Mouse (Mus musculus) kidney, embryonic 15.5 days (tissue): ENCODE measurements around the gene Magea2. TPM values are rescaled to one million over a fixed set of nuclear protein-coding genes. Genes with fewer than 3 reads are reported as not detected.
"Not testable (repeated sequence)": the region's sequence is repeated elsewhere in the genome, so short reads cannot be mapped to it uniquely, and the experiment has no call there.

Source experiments
- ATAC-seq: fragments of 200-750 bp; cut with Nextera tagmentation; replicated peaks from 2 replicates; pipeline ENCODE4 v1.8.0; 2017; ENCODE audit warnings: moderate TSS enrichment; ENCODE audit not compliant: low FRiP score
- H3K27ac ChIP-seq: fragments of 300-500 bp; sonication (generic); 2 replicates; pipeline ENCODE4 v1.5.1; 2015; ENCODE audit warnings: mild to moderate bottlenecking, inconsistent platforms
- H3K27me3 ChIP-seq: fragments of 300-500 bp; sonication (generic); 2 replicates; pipeline ENCODE4 v1.6.1; 2015; ENCODE audit warnings: inconsistent platforms
- H3K36me3 ChIP-seq: fragments of 300-500 bp; sonication (generic); 2 replicates; pipeline ENCODE4 v1.6.1; 2015; ENCODE audit warnings: inconsistent platforms
- H3K4me1 ChIP-seq: fragments of 300-500 bp; sonication (generic); 2 replicates; pipeline ENCODE4 v1.6.1; 2015; ENCODE audit warnings: inconsistent platforms
- H3K4me2 ChIP-seq: fragments of 300-500 bp; sonication (generic); 2 replicates; pipeline ENCODE4 v1.6.1; 2015; ENCODE audit warnings: moderate library complexity, mild to moderate bottlenecking, inconsistent platforms
- H3K4me3 ChIP-seq: fragments of 300-500 bp; sonication (generic); replicated peaks from 2 replicates; pipeline ENCODE4 v1.5.1; 2015; ENCODE audit warnings: mild to moderate bottlenecking, inconsistent platforms
- H3K9ac ChIP-seq: fragments of 300-500 bp; sonication (generic); 2 replicates; pipeline ENCODE4 v1.6.1; 2015; ENCODE audit warnings: mild to moderate bottlenecking, inconsistent platforms
- H3K9me3 ChIP-seq: fragments of 300-500 bp; sonication (generic); replicated peaks from 2 replicates; pipeline ENCODE4 v1.6.1; 2016; ENCODE audit warnings: inconsistent platforms
- WGBS: fragments of 180-500 bp; shearing (Covaris S2); methylation state at CpG from one replicate; pipeline ENCODE4 v1.1.7; 2015; ENCODE audit warnings: mixed read lengths; 5-methylcytosine and 5-hydroxymethylcytosine counted together
- polyA plus RNA-seq: library from polyadenylated mRNA; unstranded; fragments of >200 nt; fragmentation: Nextera tagmentation; extraction: Ambion mirVana; gene quantifications from 2 replicates; pipeline ENCODE4 v1.2.1, GENCODE M21; 2015

Gene Magea2
- polyA plus RNA-seq = not detected in 2 replicates

DNA sequence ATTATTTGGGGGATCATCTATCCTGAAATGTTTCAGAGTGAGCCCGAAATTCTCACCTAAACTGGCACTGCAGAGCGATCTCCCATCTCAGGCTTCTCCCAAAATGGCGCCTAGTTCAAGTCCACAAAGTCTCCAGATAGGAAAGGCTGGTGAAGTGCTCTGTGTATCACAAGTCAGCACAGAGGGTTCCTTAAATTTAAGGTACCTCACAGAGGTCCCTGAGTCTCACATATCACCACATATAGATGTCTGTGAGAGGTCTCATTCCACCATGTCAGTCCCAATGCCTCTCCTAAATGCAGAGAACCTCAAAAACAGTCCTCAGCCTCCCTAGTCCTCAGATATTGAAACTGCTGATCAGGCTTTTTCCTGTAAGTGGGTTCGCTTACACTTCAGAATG is at the start of gene Magea2:
Gene Magea2, minus strand, starts transcription at position 101 of the 400 bp plus-strand sequence.
- H3K36me3 ChIP-seq, H3K4me2 ChIP-seq, H3K27me3 ChIP-seq, H3K4me3 ChIP-seq, H3K9me3 ChIP-seq, H3K4me1 ChIP-seq, H3K9ac ChIP-seq, H3K27ac ChIP-seq, ATAC-seq: not testable (repeated sequence)
- 93% methylated on average over 3 of the region's 4 CpGs for WGBS

DNA sequence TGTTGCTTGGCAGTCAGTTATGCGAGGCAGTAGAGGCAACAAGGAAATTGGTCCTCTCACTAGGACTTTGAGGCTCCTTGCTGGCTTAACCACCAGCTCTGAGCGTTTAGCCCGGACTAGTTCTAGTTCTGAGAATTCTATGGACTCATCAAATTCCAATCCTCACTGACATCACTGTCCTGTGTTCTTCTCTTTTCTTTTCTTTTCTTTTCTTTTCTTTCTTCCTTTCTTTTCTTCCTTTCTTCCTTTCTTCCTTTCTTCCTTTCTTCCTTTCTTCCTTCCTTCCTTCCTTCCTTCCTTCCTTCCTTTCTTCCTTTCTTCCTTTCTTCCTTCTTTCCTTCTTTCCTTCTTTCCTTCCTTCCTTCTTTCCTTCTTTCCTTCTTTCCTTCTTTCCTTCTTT is 34.8 kb upstream of the Magea2 start, which contains the start of gene Cldn34b2:
Gene Cldn34b2, minus strand, starts transcription at position 101 of the 400 bp plus-strand sequence.
- ATAC-seq, H3K4me3 ChIP-seq, H3K9me3 ChIP-seq, H3K27ac ChIP-seq, H3K9ac ChIP-seq, H3K27me3 ChIP-seq, H3K4me2 ChIP-seq, H3K36me3 ChIP-seq, H3K4me1 ChIP-seq: not testable (repeated sequence)
- WGBS = 77% methylated on average over 3 of the region's 3 CpGs

DNA sequence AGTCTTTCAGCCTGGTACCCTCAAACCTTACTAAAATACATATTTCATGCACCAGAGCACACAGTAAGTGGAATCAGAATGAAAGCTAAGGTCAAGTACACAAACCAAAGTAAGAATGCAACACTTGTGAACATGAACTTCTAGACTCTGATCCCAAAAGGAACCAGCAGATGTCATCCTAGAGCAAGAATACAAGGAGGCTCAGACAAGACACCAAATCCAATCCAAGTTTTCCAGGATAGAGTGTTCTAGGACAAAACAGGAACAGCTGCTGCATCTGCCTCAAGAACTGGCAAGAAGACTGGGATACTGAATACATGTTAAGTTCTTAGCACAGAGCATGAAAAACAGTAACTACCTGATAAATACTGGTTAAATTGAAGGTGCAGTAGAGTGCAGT is 4.6 kb upstream of the Magea2 start:
- no peak overlapping the region for H3K27ac ChIP-seq
- H3K9me3 ChIP-seq = no peaks in the 10 kb centered on the region
- H3K27me3 ChIP-seq = no peaks in the 10 kb centered on the region
- H3K9ac ChIP-seq = no peak overlapping the region
- no peak for ATAC-seq
- no peak overlapping the region for H3K4me2 ChIP-seq
- H3K4me3 ChIP-seq = no peak overlapping the region
- H3K4me1 ChIP-seq = no peaks in the 10 kb centered on the region
- no peaks in the 10 kb centered on the region for H3K36me3 ChIP-seq

DNA sequence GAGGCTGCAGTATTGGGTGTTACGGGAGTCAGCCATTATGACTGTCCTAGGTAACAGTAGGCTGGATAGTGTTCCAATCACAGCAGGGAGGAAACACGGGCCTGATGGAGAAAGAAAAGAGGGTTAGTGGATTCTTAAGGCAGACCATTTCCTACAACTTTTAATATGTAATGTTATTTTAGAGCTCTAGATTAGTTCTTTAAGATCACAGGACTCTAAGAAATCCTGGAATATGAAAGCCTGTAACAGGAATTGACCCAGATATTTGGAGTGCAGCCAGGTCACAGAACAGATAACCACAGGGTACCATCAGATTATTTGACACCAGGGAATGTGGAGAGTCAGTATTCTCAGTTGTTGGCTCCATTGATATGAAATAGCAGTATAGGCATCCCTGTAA is 3.8 kb downstream of the Magea2 start, which contains the start of gene Magea1:
Gene Magea1, minus strand, starts transcription at position 101 of the 400 bp plus-strand sequence.
- not testable (repeated sequence) for ATAC-seq

DNA sequence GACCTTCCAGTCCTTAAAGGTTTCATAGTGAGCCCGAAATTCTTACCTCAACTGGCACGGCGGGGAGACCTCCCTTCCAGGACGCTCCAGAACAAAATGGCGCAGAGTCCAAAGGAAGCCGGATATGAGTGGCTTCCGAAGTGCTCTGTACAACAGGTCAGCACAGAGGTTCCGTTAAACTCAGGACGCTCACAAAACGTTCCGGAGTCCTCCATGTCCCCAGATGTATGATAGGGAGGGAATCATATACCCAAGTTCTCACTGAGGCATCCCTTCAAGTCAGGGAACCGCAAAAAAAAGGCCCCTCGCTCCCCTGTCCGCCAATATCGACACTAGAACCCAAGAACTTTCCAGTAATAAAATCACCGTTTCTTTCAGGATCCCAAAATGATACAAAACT is 30.4 kb downstream of the Magea2 start, which contains the start of gene Magea5:
Gene Magea5, minus strand, starts transcription at position 101 of the 400 bp plus-strand sequence.
- not testable (repeated sequence) for H3K27me3 ChIP-seq, ATAC-seq, H3K4me2 ChIP-seq, H3K27ac ChIP-seq, H3K36me3 ChIP-seq, H3K9ac ChIP-seq, H3K4me1 ChIP-seq, H3K9me3 ChIP-seq, H3K4me3 ChIP-seq
- 84% methylated on average over 14 of the region's 16 CpGs for WGBS

More for the DNA sequence above, 3.8 kb downstream of the Magea2 start, which contains the start of gene Magea1:
- H3K4me2 ChIP-seq, H3K4me1 ChIP-seq, H3K27ac ChIP-seq, H3K36me3 ChIP-seq, H3K4me3 ChIP-seq, H3K9ac ChIP-seq, H3K9me3 ChIP-seq, H3K27me3 ChIP-seq: not testable (repeated sequence)
- 100% methylated on average over 1 of the region's 2 CpGs for WGBS

DNA sequence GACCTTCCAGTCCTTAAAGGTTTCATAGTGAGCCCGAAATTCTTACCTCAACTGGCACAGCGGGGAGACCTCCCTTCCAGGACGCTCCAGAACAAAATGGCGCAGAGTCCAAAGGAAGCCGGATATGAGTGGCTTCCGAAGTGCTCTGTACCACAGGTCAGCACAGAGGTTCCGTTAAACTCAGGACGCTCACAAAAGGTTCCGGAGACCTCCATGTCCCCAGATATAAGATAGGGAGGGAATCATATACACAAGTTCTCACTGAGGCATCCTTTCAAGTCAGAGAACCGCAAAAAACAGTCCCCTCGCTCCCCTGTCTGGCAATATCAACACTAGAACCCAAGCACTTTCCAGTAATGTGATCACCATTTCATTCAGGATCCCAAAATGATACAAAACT is 97.7 kb downstream of the Magea2 start, which contains the start of gene Magea8:
Gene Magea8, minus strand, starts transcription at position 101 of the 400 bp plus-strand sequence.
- not testable (repeated sequence) for H3K27ac ChIP-seq, H3K4me1 ChIP-seq, H3K9ac ChIP-seq, ATAC-seq, H3K4me3 ChIP-seq, H3K36me3 ChIP-seq, H3K4me2 ChIP-seq, H3K9me3 ChIP-seq, H3K27me3 ChIP-seq
- WGBS = 83% methylated on average over 11 of the region's 11 CpGs

Other genes starting within 250 kb of the Magea2 start
- not detected in 2 replicates for gene Cldn34b1, start 203.4 kb downstream of the Magea2 start, polyA plus RNA-seq
- gene Magea6, start 157.7 kb downstream of the Magea2 start, polyA plus RNA-seq = not detected in 2 replicates
- gene Magea3, start 144.2 kb downstream of the Magea2 start, polyA plus RNA-seq = not detected in 2 replicates
- gene Magea8, start 97.8 kb downstream of the Magea2 start, polyA plus RNA-seq = not detected in 2 replicates
- gene Magea5, start 30.5 kb downstream of the Magea2 start, polyA plus RNA-seq = not detected in 2 replicates
- not detected in 2 replicates for gene Magea1, start 3.9 kb downstream of the Magea2 start, polyA plus RNA-seq
- not detected in 2 replicates for gene Cldn34b2, start 34.7 kb upstream of the Magea2 start, polyA plus RNA-seq
- 176 and 179 TPM in 2 replicates for gene Sat1, start 122.8 kb upstream of the Magea2 start, polyA plus RNA-seq
- gene Acot9, start 168.8 kb upstream of the Magea2 start, polyA plus RNA-seq = 36.0 and 36.7 TPM in 2 replicates
- gene Prdx4, start 247.1 kb upstream of the Magea2 start, polyA plus RNA-seq = 291 and 295 TPM in 2 replicates